Mouse (Mus musculus): ENCODE data around the gene Tmem18.

DNA sequence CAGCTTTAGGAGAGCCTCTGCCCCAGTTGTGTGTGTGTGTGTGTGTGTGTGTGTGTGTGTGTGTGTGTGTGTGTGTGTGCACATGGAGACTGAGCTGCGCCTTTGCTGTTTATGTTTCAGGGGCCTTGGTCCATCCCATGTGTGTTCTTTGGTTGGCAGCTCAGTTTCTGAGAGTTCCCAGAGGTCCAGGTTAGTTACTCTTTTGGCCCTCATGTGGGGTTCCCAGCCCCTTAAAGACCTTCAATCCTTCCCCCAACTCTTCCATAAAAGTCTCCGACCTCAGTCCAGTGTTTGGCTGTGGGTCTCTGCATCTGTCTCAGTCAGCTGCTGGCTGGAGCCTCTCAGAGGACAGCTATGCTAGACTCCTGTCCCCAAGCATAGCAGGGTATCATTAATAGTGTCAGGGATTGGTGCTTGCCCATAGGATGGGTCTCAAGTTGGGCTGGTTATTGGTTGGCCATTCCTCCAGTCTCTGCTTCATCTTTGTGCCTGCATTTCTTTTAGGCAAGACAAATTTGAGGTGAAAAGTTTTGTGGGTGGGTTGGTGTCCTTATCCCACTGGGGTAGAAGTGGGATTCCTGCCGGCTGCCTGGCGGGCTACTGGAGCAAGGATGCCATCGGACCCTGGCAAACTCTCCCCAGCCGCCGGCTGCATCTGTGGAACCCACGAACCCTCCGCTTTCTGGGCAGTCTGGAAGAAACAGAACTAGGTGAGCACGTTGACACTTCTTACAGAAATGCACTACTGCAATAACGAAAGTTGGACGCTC, 455 bp upstream of the Tmem18 start:
- TF ChIP-seq CTCF (IDR thresholded peaks at IDR 0.05; ENCODE audit: extremely low read depth, insufficient read depth, insufficient read length, insufficient replicate concordance) (no peak), POLR2A (IDR thresholded peaks at IDR 0.05; ENCODE audit: low read depth, low read length) (no peak)
